Mouse (Mus musculus) macrophage (primary cell): ENCODE results near the gene Kdm1b. TPM values are rescaled to one million over a fixed set of nuclear protein-coding genes. Genes with fewer than 3 reads are reported as not detected.

ENCODE experiments used
- H3K27ac ChIP-seq: fragments of 350-480 bp; formaldehyde crosslinking; 2 replicates; pipeline ENCODE4 v1.9.0; 2021
- H3K36me3 ChIP-seq: fragments of 350-480 bp; formaldehyde crosslinking; 2 replicates; pipeline ENCODE4 v1.9.0; 2021; ENCODE audit errors: inconsistent target
- H3K4me3 ChIP-seq: fragments of 350-480 bp; formaldehyde crosslinking; 2 replicates; pipeline ENCODE4 v1.9.0; 2021; ENCODE audit errors: inconsistent target
- H3K79me2 ChIP-seq: fragments of 350-480 bp; formaldehyde crosslinking; 2 replicates; pipeline ENCODE4 v1.9.0; 2021; ENCODE audit errors: inconsistent target
- WGBS: methylation state at CpG from one replicate; pipeline ENCODE4 v1.1.7; 2026; ENCODE audit warnings: inconsistent platforms; ENCODE audit not compliant: missing documents; 5-methylcytosine and 5-hydroxymethylcytosine counted together
- polyA plus RNA-seq: library from polyadenylated mRNA; stranded (reverse); fragments of 250-400 nt; gene quantifications from 3 replicates; pipeline ENCODE4 v1.2.4, GENCODE M21; 2018; ENCODE audit warnings: inconsistent platforms

The Kdm1b gene
- polyA plus RNA-seq, 1 experiment from 2014 or later, result 10.2 TPM

DNA sequence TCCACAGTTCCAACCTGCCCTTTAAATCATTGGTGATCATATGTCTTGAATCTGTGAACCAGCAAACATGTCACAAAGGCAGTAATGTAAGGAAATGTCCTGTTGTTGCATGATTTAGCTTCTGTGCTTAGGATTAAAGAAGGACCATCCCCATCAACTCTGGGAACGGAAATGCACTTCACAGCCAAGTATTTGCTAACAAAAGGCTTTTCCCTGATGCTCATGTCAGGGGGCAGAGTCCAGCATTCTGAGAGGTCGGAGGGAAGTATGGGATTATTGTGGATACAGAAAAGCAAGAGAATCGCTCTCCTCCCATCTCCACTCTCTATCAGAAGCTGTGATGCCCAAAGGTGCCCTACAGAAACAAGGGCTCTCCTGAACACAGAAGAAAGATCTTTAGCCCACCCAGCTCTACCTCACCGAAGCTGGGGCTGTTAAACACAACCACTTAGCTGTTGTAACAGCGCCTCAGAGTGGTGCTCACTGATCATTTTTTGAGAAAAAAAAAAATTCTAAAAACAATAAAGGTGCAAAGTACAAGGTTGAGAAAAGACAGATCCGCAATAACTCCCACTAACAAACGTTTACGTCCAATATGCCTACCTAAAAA, 1.2 kb upstream of the Kdm1b start:
- Histone ChIP-seq H3K4me3 (peak overlapping the region; percentile 70; the same call in 1 of the 2 replicates), H3K79me2 (peaks cover 8% of the 10 kb centered on the region; the same call in 1 of the 2 replicates), H3K27ac (no peak overlapping the region), H3K36me3 (no peaks in the 10 kb centered on the region)
- 66% methylated on average over 8 of the region's 8 CpGs for WGBS

DNA sequence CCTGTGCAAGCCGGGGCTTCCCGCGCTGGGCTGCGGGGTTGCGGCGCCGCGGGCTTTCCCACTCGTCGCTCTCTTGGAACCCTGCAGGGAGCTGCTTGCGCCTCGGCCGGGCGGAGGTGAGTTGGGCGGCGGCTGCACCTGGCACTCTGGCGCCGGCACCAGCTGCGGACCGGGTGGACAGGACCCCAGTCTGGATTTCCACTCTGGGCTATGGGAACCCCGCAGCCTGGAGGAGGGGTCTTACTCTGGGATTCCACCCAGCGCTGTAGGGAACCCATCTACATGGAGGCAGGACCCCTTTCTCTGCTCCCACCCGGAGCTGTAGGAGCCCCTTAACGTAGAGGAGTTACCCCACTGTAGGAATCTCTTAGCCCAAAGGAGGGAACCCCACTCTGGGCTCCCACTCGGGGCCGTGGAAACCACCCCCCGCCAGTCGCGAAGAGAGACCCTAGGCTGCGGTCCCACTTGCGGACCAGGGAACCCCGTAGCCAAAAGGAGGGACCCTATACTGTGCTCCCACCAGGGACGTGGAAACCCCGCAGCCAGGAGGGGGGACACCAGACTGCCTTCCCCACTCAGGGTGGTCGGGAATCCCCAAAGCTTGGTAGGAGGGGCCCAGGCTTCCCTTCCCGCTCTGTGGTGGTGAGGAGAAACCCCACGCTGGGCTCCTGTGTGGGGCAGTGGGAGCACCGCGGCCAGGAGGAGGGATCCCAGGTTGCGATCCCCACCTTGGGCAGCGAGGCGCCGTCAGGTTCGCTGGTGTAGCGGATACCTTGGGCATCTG, 726 bp downstream of the Kdm1b start:
- no peak overlapping the region for H3K27ac ChIP-seq
- H3K36me3 ChIP-seq, result peaks cover 5% of the 10 kb centered on the region; the same call in 1 of the 2 replicates
- peaks cover 8% of the 10 kb centered on the region; the same call in 1 of the 2 replicates for H3K79me2 ChIP-seq
- WGBS, result 6% methylated on average over 45 of the region's 45 CpGs
- H3K4me3 ChIP-seq, result peak overlapping the region; percentile 62

DNA sequence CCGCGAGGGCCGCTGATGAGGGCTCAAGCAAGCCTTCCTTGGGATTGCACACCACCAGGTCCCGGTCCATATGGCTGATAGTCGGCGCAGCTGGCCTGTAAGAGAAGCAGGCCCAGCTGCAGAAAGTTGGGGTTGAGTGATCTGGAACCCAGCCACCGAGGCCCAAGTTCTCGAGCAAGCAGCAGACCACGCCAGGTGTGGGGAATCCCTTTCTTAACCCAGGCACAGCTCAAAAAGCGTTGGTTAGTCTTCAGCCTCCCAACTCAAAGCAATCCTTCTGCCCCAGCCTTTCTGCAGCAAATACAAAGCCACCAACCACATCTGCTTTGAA, 1.3 kb downstream of the Kdm1b start, which contains the start of gene Tpmt:
Tpmt (minus strand) TSS at position 121 of the 331 bp plus-strand sequence.
- Histone ChIP-seq H3K4me3 (peak within 1 kb of the TSS; percentile 62), H3K79me2 (peaks cover 8% of the 10 kb centered on the region; the same call in 1 of the 2 replicates), H3K27ac (no peak within 1 kb of the TSS), H3K36me3 (peaks cover 11% of the 10 kb centered on the region; the same call in 1 of the 2 replicates)
- WGBS, result 37% methylated on average over 10 of the region's 10 CpGs

DNA sequence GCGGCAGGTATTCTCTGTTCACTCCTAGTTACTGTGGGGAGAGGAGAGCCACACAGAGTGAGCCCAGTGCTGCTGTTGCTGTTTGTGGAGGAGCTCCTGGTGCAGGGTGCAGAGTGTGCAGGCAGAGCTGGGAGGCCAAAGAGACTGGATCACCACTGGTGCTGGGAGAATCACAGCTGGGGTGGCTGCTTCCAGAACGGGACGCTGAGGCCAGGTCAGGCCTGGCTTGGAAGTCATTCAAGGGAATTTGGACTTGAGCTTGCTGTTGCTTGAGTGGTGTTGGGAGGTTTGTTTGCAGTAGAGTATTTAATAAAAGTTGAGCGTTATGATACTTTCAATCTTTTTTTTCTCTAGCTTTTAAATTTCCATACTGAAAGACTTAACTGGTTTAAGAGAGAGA, 4.7 kb downstream of the Kdm1b start:
- WGBS, result 100% methylated on average over 4 of the region's 4 CpGs

DNA sequence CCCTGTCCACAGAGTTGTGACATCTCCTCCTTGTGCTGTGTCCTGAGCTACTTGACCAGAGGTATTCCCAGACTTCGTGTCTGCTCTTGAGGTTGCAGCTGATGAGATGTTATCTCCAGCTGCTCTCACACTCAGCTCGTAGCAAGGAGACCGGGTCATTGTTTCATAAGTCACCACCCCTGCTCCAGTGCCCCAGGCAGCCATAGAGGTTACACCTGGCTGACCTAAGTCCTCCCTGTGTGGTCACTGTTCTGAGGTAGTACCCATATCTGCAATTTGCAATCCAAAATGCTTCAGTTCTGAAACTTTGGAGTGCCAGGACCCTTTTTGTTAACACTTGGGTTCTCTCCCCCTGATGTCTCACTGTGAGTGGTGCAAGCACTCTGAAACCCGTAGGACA, 6.7 kb downstream of the Kdm1b start:
- 96% methylated on average over 4 of the region's 4 CpGs for WGBS
- no peak overlapping the region for H3K4me3 ChIP-seq
- no peaks in the 10 kb centered on the region for H3K79me2 ChIP-seq
- peaks cover 38% of the 10 kb centered on the region; the same call in 1 of the 2 replicates for H3K36me3 ChIP-seq
- no peak overlapping the region for H3K27ac ChIP-seq

More for the DNA sequence above, 4.7 kb downstream of the Kdm1b start:
- Histone ChIP-seq H3K4me3 (no peak overlapping the region), H3K27ac (no peak overlapping the region), H3K79me2 (peaks cover 8% of the 10 kb centered on the region; the same call in 1 of the 2 replicates), H3K36me3 (peaks cover 30% of the 10 kb centered on the region; the same call in 1 of the 2 replicates)

DNA sequence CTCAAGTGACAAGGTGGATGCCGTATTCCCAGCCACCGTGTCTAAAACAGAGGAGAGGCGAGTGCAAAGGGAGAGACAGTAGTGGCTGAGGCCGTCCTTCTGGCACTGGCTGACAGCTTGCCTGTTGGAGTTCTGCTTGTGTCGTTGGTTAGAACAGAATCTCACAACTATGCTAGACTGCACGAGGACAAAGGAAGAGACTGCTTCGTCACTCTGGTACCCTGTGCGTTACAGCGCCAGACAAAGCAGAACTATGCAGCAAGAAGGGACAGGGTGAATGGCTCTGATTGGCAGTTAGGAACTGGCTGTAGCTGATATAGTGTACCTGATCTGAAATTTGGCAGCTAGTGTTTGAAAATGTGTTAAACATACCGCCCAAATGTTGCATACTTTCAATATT, 10.7 kb downstream of the Kdm1b start:
- Histone ChIP-seq H3K4me3 (no peak overlapping the region), H3K27ac (no peak overlapping the region), H3K36me3 (peaks cover 34% of the 10 kb centered on the region; the same call in 1 of the 2 replicates), H3K79me2 (no peaks in the 10 kb centered on the region)
- WGBS, result 86% methylated on average over 10 of the region's 10 CpGs

DNA sequence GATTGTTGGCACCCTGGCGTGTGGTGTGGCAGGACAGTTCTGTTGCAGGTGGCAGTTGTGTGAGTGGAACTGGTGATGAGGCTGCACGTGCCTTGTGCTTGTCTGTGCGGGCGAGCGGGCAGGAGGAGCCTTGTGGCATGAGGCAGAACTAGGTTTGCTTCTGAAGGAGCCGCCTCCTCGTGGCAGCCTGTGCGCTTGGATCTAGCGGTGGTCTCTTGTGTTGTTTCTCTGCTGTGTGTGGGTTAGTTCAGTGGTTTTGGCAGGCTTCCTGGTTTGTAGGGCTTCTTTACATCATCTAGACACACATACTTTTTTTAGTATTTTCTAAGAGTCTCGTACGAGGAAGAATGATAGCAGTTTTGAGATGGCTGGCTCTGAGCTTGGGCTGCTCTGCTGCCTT, 12.8 kb downstream of the Kdm1b start:
- Histone ChIP-seq H3K36me3 (peaks cover 30% of the 10 kb centered on the region; the same call in 1 of the 2 replicates), H3K4me3 (no peak overlapping the region), H3K79me2 (no peaks in the 10 kb centered on the region), H3K27ac (no peak overlapping the region)
- WGBS, result 44% methylated on average over 11 of the region's 11 CpGs

DNA sequence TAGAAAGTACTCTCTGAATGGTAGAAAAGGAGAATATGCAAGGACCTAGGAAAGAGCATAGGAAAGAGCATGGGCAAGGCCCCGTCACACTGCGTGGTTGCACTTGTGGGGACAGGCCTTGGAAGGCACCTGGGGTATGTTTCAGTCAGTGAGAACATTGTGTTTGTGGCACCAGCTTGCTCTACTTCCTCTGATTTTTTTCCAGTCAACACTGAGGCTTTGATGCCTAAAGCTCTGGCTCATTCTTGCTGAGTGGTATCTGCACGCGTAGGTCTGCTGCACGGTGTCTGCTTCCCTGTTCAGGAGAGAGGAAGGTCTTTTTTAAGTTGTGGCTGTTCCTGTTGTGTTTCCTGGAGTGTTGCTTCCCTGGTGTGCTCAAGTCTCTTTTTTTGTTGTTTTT, 13.5 kb downstream of the Kdm1b start:
- H3K36me3 ChIP-seq, result peaks cover 26% of the 10 kb centered on the region; the same call in 1 of the 2 replicates
- 72% methylated on average over 5 of the region's 5 CpGs for WGBS
- H3K4me3 ChIP-seq, result no peak overlapping the region
- H3K79me2 ChIP-seq, result no peaks in the 10 kb centered on the region
- no peak overlapping the region for H3K27ac ChIP-seq

DNA sequence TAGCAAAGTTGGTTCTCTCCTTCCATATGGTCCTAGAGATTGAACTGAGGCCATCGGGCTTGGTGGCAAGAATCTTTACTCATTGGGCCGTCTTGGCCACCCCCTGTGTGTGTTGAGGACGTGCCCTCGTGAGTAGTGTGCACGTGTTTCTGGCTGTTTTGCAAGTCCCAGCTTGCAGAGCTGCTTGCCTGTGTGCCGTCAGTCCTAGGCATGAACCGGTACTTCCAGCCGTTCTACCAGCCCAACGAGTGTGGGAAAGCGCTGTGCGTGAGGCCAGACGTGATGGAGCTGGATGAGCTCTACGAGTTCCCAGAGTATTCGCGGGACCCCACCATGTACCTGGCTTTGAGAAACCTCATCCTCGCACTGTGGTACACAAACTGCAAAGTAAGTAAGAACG, 19.5 kb downstream of the Kdm1b start:
- H3K27ac ChIP-seq, result no peak overlapping the region
- H3K36me3 ChIP-seq, result peaks cover 23% of the 10 kb centered on the region; the same call in 1 of the 2 replicates
- 99% methylated on average over 17 of the region's 17 CpGs for WGBS
- no peak overlapping the region for H3K4me3 ChIP-seq
- no peaks in the 10 kb centered on the region for H3K79me2 ChIP-seq

DNA sequence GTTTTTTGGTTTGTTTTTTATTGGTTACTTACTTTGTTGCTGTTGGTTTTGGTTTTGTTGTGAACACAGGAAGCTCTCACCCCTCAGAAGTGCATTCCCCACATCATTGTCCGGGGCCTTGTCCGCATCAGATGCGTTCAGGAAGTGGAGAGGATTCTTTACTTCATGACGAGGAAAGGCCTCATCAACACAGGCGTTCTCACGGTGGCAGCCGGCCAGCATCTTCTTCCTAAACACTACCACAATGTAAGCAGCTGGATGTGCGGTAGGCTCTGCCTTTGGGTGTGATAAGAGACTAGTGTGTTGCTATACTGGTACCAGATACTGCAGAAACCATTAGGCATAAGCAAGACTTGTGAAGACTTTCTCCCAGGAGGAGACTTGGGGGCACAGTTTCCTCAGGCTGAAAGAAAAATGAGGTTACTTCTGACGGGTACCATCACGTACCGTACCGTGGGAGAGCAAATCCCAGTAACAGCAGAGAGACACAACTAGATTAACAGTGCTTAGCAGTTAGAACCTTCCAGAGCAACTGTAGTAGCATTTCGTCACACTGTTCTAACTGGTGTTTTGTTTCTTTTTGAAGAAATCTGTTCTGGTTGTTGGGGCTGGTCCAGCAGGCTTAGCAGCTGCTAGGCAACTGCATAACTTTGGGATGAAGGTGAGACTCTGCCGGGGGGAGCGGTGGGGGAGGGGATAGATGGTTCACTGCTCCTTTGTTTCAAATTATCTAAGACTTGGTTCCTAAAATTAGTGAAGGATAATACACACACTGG, 20.9 kb downstream of the Kdm1b start:
- Histone ChIP-seq H3K79me2 (no peaks in the 10 kb centered on the region), H3K27ac (no peak overlapping the region), H3K4me3 (no peak overlapping the region), H3K36me3 (peaks cover 23% of the 10 kb centered on the region; the same call in 1 of the 2 replicates)
- WGBS, result 96% methylated on average over 15 of the region's 15 CpGs

DNA sequence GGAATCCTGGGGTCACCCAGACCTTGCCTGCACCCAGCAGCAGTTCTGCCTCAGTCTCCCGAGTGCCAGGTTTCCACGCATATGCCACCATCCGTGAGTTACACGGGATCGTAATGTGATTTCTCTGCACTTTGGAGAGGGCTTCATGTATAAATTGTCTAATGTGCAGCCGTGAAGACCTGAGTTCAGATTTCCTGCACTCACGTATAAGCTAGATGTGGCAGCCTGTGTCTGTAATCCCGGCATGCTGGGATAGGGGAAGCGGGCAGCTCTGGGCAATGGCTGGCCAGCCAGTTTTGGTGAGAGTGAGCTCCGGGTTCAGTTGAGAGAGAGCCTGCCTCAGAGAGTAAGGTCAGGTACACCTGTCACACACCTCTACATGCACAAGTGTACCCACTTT, 23.2 kb downstream of the Kdm1b start:
- H3K4me3 ChIP-seq, result no peak overlapping the region
- 97% methylated on average over 10 of the region's 10 CpGs for WGBS
- no peaks in the 10 kb centered on the region for H3K79me2 ChIP-seq
- no peak overlapping the region for H3K27ac ChIP-seq
- peaks cover 11% of the 10 kb centered on the region; the same call in 1 of the 2 replicates for H3K36me3 ChIP-seq

DNA sequence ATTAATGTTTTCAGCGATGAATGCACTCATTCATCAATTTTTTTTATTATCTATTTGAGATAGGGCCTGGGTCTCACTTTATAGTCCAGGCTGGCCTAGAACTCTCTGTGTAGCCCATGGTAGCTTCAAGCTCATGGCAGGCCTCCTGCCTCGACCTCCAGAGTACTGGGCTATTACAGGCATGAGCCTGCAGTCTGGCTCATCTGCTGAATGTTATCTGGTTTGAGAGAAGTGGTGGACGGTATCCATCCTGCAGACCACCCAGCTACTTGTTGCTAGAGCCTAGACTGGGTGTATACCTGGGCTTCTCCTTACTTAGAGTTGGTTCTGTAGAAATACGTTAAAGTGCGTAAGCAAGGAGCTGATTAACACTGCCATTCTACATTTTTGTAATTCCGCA, 23.7 kb downstream of the Kdm1b start:
- H3K79me2 ChIP-seq, result no peaks in the 10 kb centered on the region
- peaks cover 11% of the 10 kb centered on the region; the same call in 1 of the 2 replicates for H3K36me3 ChIP-seq
- H3K27ac ChIP-seq, result no peak overlapping the region
- WGBS, result 97% methylated on average over 6 of the region's 6 CpGs
- H3K4me3 ChIP-seq, result no peak overlapping the region

DNA sequence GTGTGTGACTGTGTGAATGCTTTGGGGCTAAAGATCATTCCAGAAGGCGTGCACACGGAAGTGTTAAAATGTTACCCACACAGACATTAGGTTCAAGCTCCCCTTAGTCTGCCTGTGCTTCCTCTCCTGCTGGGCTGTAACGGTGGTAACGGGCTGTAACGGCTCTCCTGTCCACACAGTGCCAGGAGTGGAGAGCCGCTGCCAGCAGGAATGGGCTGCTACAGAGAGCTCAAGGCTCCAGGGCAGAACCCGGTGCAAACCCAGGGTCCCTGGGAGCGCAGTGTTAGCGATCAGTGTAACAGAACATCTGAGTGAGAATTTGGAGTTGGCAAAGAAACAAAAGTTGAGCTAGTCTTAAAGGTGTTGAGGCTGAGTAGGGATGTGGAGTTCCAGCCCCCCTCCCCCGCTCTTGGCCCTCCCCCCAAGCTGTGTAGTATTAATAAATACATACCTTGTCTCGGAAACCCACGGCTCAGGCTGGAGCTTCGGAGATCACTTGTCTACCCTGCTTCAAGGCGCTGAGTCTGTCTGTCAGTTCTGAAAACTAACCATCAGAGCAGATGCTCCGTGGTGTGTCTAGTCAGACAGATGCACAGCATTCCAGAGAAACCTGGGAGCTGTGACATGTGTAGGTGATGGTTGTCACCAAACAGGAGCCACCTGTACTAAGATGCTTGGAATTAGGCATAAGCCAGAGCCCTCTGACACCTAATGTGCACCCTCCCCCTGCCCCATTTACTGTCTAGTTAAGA, 27.2 kb downstream of the Kdm1b start:
- Histone ChIP-seq H3K4me3 (no peak overlapping the region), H3K36me3 (peaks cover 16% of the 10 kb centered on the region; the same call in 1 of the 2 replicates), H3K27ac (no peak overlapping the region), H3K79me2 (no peaks in the 10 kb centered on the region)
- WGBS, result 96% methylated on average over 14 of the region's 15 CpGs

DNA sequence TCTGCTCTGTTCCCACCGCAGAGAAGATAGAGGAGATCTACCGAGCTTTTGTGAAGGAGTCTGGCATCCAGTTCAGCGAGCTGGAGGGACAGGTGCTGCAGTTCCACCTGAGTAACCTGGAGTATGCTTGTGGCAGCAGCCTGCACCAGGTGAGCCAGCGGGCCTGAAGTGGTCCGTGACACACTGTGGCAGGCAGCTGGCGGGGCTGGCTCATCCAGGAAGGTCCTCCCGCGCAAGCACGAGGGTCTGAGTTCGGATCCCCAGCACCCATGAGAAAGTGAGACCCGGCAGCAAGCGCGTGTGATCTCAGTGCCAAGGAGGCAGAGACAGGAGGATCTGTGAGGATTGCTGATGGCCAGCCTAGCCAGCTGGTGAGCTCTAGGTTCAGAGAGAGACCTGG, 28.6 kb downstream of the Kdm1b start:
- Histone ChIP-seq H3K27ac (no peak overlapping the region), H3K36me3 (peaks cover 16% of the 10 kb centered on the region; the same call in 1 of the 2 replicates), H3K79me2 (no peaks in the 10 kb centered on the region), H3K4me3 (no peak overlapping the region)
- 94% methylated on average over 12 of the region's 13 CpGs for WGBS
